Mouse (Mus musculus) R1 (cell line): ENCODE measurements around the gene Pilrb1.

Source experiments
- DNase-seq: peaks from one replicate; pipeline ENCODE4 v3.0.0-alpha.2; 2018; ENCODE audit warnings: low read depth, low spot score

The Pilrb1 gene

GRCm38 (mm10) chr5:137830238-137830637, 27.7 kb downstream of the Pilrb1 start:
- no peak for DNase-seq

- peak; percentile 13 for DNase-seq
These were observed 29.2 kb downstream of the Pilrb1 start for GRCm38 (mm10) chr5:137828694-137829093.

GRCm38 (mm10) chr5:137826421-137826820, 31.5 kb downstream of the Pilrb1 start:
- DNase-seq, result no peak

GRCm38 (mm10) chr5:137825971-137826370, 31.9 kb downstream of the Pilrb1 start:
- DNase-seq, result no peak

GRCm38 (mm10) chr5:137825030-137825429, 32.9 kb downstream of the Pilrb1 start:
- DNase-seq, result no peak

- no peak for DNase-seq
These were observed 34.4 kb downstream of the Pilrb1 start for GRCm38 (mm10) chr5:137823455-137824045.

GRCm38 (mm10) chr5:137822602-137823001, 35.3 kb downstream of the Pilrb1 start:
- no peak for DNase-seq

GRCm38 (mm10) chr5:137822126-137822525, 35.8 kb downstream of the Pilrb1 start:
- no peak for DNase-seq

- DNase-seq, result no peak
These were observed 40.3 kb downstream of the Pilrb1 start for GRCm38 (mm10) chr5:137817466-137818222.

- DNase-seq, result no peak
These were observed 49.6 kb downstream of the Pilrb1 start for GRCm38 (mm10) chr5:137808316-137808715.

GRCm38 (mm10) chr5:137806158-137806557, 51.7 kb downstream of the Pilrb1 start:
- DNase-seq, result no peak
